Mouse (Mus musculus) left cerebral cortex, adult 9 months (tissue): Measurements from ENCODE around the gene Hephl1.

Experiments used
- DNase-seq, 2 experiments: peaks; one replicate each; pipeline ENCODE4 v3.0.0; 2022; ENCODE audit warnings: low spot score in 2 of 2

The Hephl1 gene

DNA sequence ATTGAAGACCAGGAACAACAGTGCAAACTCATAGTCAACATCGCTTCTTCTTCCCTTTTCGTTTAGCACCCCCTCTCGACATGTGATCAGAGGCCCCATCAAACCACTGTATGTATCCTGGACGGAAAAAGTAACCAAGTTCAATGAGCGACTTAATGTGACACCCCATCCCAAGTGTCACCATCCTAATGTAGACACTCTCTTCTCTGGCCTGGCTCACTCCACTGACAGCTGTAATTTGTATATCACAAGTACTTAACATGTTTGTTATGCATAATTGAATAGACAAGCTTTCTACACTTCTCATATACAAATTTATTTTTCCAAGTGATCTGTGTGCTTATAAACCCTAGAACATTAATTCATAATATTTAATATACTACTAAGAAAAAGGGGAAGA, 51.1 kb downstream of the Hephl1 start:
- DNase-seq, result no peak

DNA sequence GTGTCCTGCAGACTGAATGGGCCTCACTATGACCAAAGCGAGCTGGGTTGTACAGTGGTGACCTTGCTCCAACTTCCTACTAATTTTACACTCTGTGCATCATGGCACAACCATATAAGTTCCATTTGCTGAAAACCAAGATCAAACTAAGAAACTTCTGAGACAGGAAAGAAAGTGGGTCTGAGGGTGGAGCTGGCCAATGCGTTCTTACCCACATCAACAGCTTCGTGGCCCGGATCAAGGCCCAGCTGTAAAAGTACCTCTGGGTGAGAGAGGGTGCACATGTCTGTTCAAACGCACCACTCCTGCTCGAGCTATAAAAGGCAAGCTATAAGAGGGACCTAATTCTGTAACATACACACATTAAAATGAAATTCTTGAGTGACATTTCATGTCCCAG, 51.9 kb downstream of the Hephl1 start:
- DNase-seq, result no peak

DNA sequence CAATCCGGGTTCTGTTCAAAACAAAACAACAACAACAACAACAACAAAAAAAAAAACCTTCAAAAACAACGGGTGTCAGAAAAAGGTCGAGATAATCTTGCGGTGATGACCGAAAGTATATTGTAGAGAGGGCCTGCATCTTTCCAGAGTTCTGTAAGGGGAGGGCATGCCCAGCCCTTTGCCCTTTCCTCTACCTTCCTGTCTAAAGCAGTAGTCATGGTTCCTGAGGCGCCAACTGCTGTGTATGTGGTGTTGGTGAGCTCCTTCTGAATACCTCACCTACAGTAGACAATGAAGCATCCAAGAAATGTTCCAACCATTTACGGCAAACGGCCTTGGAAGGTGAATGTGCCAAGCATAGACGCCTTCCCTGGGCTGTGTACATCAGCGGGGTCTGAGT, 66.2 kb downstream of the Hephl1 start:
- no peak for DNase-seq

DNA sequence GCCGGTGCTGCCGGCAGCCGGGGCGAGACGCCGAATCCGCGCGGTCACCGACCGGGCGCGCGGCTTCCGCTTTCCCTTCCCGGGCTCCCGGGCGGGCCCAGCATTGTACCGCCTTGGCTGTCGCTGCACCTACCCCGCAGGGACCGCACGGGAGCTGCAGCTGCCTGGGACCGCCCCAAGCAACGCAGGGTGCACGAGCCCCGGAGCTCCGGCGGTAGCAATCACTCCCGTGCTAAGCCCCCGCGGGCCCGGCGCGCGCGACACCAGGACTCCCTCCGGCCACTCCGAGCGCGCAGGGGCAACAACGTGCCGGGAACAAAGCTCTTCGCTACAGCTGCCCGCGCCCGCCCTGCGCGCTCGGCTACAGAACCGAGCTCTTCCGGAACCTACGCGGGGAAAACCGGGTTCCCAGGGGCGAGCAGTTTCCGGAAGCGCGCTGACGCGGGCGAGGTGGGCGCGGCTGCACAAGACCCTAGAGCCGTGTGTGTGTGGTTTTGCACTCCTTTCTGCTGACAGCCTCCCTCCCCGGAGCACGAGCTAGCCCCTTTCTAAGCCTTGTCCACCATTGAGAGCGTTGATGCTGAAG, 66.7 kb downstream of the Hephl1 start, which contains the start of gene Panx1:
Gene Panx1, minus strand, starts transcription at position 395 of the 586 bp plus-strand sequence.
- DNase-seq, result peak in 1 of 2 experiments; percentile 63

- DNase-seq, result no peak
Measured at GRCm38 (mm10) chr9:15044391-15045083, 67.4 kb downstream of the Hephl1 start.

DNA sequence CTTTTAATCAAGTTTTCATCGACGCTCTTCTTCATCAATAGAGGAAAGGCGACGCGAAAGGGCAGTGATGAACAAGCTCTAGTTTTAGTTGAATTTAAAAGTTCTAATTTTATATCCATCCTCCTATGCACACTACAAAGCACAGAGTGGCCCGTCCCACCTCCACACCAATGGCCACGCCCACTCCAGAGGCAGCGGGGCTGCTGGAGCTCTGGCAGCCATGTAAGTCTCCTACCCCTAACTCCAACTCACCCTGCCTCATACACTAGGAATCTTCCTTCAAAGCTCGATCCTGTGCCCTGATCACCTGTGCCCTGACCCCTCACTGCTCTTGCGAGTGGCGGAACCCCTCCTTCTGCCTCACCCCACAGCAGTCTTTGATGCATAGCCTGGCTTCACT, 70.4 kb downstream of the Hephl1 start:
- no peak for DNase-seq

DNA sequence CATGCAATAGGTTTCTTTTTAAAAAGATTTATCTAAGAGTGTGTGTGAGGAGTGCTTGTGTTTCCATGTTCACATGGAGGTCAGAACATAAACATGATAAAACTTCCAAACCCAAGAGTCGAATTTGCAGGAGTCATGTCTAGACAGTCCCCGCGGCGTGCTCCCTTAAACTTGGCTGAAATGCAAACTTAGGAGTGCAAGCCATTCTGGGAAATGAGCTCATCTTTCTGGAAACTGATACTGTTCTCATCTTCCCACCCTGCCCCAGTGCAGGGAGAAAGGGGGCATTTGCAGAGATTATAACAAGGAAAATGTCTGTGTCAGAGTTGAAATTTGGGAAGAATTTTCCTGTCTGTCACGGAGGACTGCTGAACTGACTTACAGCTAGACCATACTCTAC, 72.1 kb downstream of the Hephl1 start:
- no peak for DNase-seq

- DNase-seq, result no peak
Measured at GRCm38 (mm10) chr9:15037704-15038103, 74.2 kb downstream of the Hephl1 start.

DNA sequence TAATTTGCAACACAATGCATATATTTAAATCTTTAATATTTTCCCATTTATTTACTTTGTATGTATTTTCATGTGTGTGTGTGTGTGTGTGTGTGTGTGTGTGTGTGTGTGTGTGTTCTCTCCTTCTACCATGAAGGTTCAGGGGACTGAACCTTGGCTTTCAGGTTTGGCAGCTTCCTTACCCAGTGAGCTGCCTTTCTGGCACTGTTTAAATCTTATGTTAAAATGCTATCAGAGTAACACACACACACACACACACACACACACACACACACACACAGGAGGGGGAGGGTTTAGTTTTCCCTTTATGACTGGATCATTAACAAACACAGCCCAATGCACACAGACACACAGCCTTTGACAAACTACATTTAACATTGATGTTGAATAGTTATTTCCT, 74.7 kb downstream of the Hephl1 start:
- DNase-seq, result no peak

DNA sequence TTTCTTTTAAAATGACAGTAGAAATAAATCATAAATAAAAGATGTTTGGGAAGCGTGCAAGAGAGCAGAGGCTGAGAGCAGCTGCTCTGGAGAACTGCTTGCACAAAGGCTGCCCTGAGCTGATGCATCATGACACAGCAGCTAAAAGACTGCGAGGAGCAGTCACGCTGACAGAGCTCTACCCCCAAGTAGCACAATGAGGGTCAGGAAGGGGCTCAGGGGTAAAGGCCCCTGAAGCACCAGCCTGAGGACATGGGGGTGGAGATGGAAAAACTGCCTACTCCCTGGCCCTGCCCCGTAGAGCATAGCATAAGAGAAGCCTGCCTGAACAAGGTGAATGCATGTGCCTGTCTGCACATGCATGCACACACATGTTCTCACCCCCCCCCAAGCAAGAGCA, 75.1 kb downstream of the Hephl1 start:
- DNase-seq, result no peak

- no peak for DNase-seq
Measured at GRCm38 (mm10) chr9:15036405-15036804, 75.5 kb downstream of the Hephl1 start.

GRCm38 (mm10) chr9:15035979-15036378, 75.9 kb downstream of the Hephl1 start:
- DNase-seq, result no peak

DNA sequence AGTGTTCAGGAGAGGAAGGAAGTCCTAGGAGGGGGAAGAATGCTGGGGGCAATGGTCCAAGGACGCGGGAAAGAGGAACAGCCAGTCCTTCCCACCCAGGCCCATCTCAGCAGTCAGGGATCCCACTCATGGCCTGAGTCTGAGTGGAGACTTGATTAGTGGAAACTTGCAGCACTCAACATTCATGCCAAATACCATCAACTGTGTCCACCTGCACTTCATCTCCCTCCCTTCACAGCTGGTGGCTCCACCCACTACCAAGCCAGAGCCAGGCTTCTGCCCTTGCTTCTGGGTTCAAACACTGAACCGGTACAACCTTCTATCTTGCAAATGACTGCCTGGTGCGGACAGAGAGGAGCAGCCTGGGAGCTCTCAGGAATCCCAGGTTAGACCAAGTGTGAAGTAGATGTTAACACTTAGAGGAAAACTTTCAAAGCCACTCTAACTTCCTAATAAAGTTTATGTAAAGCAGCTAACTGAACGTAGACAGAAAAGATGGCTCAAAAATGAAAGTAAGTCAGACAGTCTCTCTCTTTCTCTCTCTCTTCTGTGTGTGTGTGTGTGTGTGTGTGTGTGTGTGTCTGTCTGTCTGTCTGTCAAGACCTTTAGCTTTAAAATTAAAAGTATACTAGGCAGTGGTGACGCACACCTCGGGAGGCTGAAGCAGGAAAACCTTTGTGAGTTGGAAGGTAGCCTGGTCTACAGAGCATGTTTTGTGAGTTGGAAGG, 77.2 kb downstream of the Hephl1 start:
- DNase-seq, result no peak

GRCm38 (mm10) chr9:15033568-15034160, 78.2 kb downstream of the Hephl1 start:
- peak in 1 of 2 experiments; percentile 35 for DNase-seq

- no peak for DNase-seq
Measured at GRCm38 (mm10) chr9:15032797-15033196, 79.1 kb downstream of the Hephl1 start.

DNA sequence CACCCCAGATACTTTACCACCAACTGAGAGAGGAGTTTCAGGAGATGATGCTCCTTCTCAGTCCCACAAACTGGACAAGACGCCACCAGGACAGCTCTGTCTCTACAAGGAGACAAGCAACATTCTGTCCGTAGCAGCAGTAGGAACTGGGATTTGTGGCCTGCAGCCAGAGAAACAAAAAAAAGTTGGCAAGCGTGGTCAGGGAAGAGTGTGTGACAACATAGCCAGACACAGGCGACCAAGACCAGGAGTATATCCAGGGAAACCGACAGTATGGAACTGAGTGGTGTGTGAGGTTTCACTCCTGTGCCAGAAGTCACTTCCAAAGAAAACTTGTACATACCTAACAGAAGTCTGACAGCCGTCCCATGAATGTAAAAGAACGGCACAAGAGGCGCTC, 81.1 kb downstream of the Hephl1 start:
- peak in 1 of 2 experiments; percentile 29 for DNase-seq

GRCm38 (mm10) chr9:15029025-15029727, 82.7 kb downstream of the Hephl1 start:
- DNase-seq, result no peak

DNA sequence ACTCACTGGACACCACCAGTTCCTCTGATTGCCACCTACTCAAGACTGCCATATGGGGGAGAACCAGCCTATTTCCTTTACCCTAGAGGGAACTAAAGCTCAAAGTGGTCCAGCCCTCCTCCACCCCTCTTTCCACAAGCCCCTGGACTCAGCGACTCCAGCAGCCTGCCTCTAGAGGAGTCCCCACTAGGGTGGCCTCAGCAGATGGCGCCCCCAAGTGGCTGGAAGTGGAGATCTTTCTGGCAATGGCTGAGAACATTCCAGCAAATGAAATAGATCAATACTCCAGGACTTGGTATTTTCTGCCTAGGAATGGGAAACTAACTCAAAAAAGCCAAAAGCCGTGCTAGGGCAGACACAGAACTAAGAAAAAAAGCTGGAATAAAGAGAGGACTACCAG, 84.2 kb downstream of the Hephl1 start:
- no peak for DNase-seq

GRCm38 (mm10) chr9:15023049-15023448, 88.9 kb downstream of the Hephl1 start:
- no peak for DNase-seq

- DNase-seq, result peak in 1 of 2 experiments; percentile 22
Measured at GRCm38 (mm10) chr9:15021156-15021555, 90.8 kb downstream of the Hephl1 start.

GRCm38 (mm10) chr9:15020561-15021080, 91.3 kb downstream of the Hephl1 start:
- no peak for DNase-seq

- peak in 1 of 2 experiments; percentile 34 for DNase-seq
Measured at GRCm38 (mm10) chr9:15018756-15019131, 93.2 kb downstream of the Hephl1 start.
